Mouse (Mus musculus): ENCODE results near the gene Gm9922. TPM values are rescaled to one million over a fixed set of nuclear protein-coding genes. Genes with fewer than 3 reads are reported as not detected.

The Gm9922 gene
- polyA plus RNA-seq, 1 experiment from 2014 or later = 1.1 TPM

Other genes starting within 250 kb of the Gm9922 start
- gene Tbc1d4, start 120.6 kb downstream of the Gm9922 start, polyA plus RNA-seq (2015; fragmentation: Nextera tagmentation; extraction: Ambion mirVana) = 10.3 and 10.4 TPM in 2 replicates
- gene Commd6, start 89.1 kb downstream of the Gm9922 start, polyA plus RNA-seq (2015; fragmentation: Nextera tagmentation; extraction: Ambion mirVana) = 101 and 111 TPM in 2 replicates
- 137 and 145 TPM in 2 replicates for gene Uchl3, start 75.8 kb downstream of the Gm9922 start, polyA plus RNA-seq (2015; fragmentation: Nextera tagmentation; extraction: Ambion mirVana)
- gene Lmo7, start 143 bp upstream of the Gm9922 start, polyA plus RNA-seq (2015; fragmentation: Nextera tagmentation; extraction: Ambion mirVana) = 19.3 and 21.1 TPM in 2 replicates